Mouse (Mus musculus): ENCODE data around the gene Adgrv1. TPM values are rescaled to one million over a fixed set of nuclear protein-coding genes. Genes with fewer than 3 reads are reported as not detected.

Gene Adgrv1
- polyA plus RNA-seq, 1 experiment from 2014 or later = 2.2 TPM

DNA sequence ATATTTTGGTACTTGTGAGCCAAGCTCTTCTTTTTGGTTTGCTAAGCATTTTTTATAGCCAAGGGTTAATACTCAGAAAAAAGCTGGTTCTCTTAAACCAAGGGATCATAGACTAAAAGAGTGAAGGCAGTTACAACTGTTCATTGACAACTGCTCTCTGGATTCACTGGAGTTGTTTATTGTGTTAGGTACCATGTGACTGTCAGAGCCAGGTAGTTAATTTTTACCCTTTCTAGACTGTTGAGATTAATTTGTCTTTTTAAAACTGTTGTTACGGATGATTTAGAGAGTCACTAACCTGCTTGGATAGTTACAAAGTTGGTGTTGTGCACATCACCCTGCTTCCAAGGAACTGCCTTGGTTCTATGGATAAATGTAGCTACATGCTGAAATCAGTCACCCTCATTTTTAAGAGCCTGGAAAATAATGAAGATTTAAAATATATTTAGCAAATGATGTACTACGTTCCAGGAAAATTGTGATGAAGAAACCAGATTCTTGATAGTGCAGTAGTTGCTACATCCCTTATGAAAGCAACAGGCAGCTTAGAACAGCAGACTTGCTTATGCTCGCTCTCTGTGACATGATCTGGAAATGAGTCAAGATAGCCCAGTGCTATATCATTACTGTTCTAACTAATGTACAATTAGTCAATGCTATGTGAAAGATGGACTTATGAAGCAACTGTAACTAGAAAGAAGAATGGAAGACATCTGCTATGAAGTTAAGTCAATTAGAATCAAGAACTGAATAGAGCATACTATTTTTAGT, 309.2 kb downstream of the Adgrv1 start:
- Histone ChIP-seq H3K36me3 (ENCODE audit: insufficient read depth, low read length) (no peaks in the 10 kb centered on the region), H3K9me3 (ENCODE audit: low read length) (no peaks in the 10 kb centered on the region), H3K4me1 (ENCODE audit: insufficient read depth, low read depth, low read length) (no peaks in the 10 kb centered on the region), H3K9ac (replicated peaks; ENCODE audit: low read depth) (no peak overlapping the region), H3K27ac (ENCODE audit: low read length) (no peak overlapping the region), H3K27me3 (replicated peaks; ENCODE audit: insufficient read depth, low read length) (no peaks in the 10 kb centered on the region), H3K4me3 (ENCODE audit: low read depth, low read length) (no peak overlapping the region), H3K4me2 (replicated peaks; ENCODE audit: low read depth, low read length) (no peak overlapping the region)
- DNase-seq (ENCODE audit: low spot score) (peak; percentile 78), ATAC-seq (peak; percentile 78)
- TF ChIP-seq CTCF (IDR thresholded peaks at IDR 0.05) (no peak), EP300 (IDR thresholded peaks at IDR 0.05) (no peak)
- 74% methylated on average over 3 of the region's 3 CpGs for WGBS

- DNase-seq (ENCODE audit: low spot score) (no peak), ATAC-seq (no peak)
- no peak overlapping the region for H3K27ac ChIP-seq (ENCODE audit: low read length)
- no peaks in the 10 kb centered on the region for H3K36me3 ChIP-seq (ENCODE audit: insufficient read depth, low read length)
- no peak overlapping the region for H3K4me2 ChIP-seq (replicated peaks; ENCODE audit: low read depth, low read length)
- H3K4me3 ChIP-seq (ENCODE audit: low read depth, low read length) = no peak overlapping the region
- no peaks in the 10 kb centered on the region for H3K27me3 ChIP-seq (replicated peaks; ENCODE audit: insufficient read depth, low read length)
- WGBS = 84% methylated on average over 4 of the region's 4 CpGs
- 0 out of 2 replicates have a peak, but pooled peaks cover 3% of the 10 kb centered on the region for H3K4me1 ChIP-seq (ENCODE audit: insufficient read depth, low read depth, low read length)
- H3K9me3 ChIP-seq (ENCODE audit: low read length) = no peaks in the 10 kb centered on the region
- TF ChIP-seq CTCF (IDR thresholded peaks at IDR 0.05) (no peak), EP300 (IDR thresholded peaks at IDR 0.05) (no peak)
- H3K9ac ChIP-seq (replicated peaks; ENCODE audit: low read depth) = no peak overlapping the region
Observed at GRCm38 (mm10) chr13:81316581-81316980, 316.4 kb downstream of the Adgrv1 start.

DNA sequence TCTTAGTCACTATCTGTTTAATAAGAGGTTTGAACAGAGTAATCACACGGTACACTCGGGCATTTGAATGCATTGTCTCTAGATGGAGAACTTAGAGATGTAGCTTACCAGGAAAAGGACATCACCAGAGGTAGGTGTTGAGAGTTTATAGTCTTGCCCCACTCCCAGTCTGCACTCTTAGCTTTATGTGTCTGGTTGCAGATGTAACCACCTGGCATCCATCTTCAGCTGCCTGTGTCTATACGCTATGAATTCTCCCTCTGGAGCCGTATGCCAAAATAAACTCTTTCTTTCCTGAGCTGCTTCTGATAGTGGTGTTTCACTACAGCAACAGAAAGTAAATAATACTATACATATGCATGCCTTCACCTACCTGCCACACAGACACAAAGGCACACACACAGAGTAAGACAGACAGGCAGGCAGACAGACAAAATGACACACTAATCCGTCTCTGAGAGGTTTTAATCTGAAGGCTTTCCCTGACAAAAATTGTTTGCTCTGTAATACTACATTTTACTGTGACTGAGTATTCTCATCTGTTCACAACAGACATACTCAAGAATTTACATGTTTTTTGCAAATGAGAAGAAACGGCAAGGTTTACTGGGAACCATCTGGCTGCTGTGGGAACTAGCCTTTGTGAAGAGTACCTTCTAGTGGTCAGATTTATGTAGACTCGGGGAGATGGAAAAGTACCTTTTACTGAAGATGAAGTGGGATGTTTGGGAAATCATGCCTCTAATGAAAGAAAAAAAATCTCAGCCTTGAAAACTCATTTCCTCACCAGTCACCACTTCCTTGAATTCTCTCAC, 318.4 kb downstream of the Adgrv1 start:
- no peak overlapping the region for H3K27ac ChIP-seq (ENCODE audit: low read length)
- TF ChIP-seq CTCF (IDR thresholded peaks at IDR 0.05) (peak; percentile 77), EP300 (IDR thresholded peaks at IDR 0.05) (0 out of 2 replicates have a peak, but pooled peaks have one; percentile 31)

GRCm38 (mm10) chr13:81312148-81312547, 320.8 kb downstream of the Adgrv1 start:
- ATAC-seq = no peak
- Histone ChIP-seq H3K36me3 (ENCODE audit: insufficient read depth, low read length) (no peaks in the 10 kb centered on the region), H3K27me3 (replicated peaks; ENCODE audit: insufficient read depth, low read length) (no peaks in the 10 kb centered on the region), H3K4me2 (replicated peaks; ENCODE audit: low read depth, low read length) (no peak overlapping the region), H3K4me1 (ENCODE audit: insufficient read depth, low read depth, low read length) (0 out of 2 replicates have a peak, but pooled peaks cover 3% of the 10 kb centered on the region), H3K9ac (replicated peaks; ENCODE audit: low read depth) (no peak overlapping the region), H3K9me3 (ENCODE audit: low read length) (no peaks in the 10 kb centered on the region), H3K27ac (ENCODE audit: low read length) (no peak overlapping the region), H3K4me3 (ENCODE audit: low read depth, low read length) (no peak overlapping the region)
- DNase-seq (ENCODE audit: low spot score) = no peak
- TF ChIP-seq EP300 (IDR thresholded peaks at IDR 0.05) (no peak), CTCF (IDR thresholded peaks at IDR 0.05) (no peak)
- WGBS = 57% methylated on average over 5 of the region's 5 CpGs

More for the DNA sequence above, 318.4 kb downstream of the Adgrv1 start:
- Histone ChIP-seq H3K27me3 (replicated peaks; ENCODE audit: insufficient read depth, low read length) (no peaks in the 10 kb centered on the region), H3K36me3 (ENCODE audit: insufficient read depth, low read length) (no peaks in the 10 kb centered on the region), H3K4me2 (replicated peaks; ENCODE audit: low read depth, low read length) (no peak overlapping the region), H3K4me3 (ENCODE audit: low read depth, low read length) (no peak overlapping the region), H3K9ac (replicated peaks; ENCODE audit: low read depth) (no peak overlapping the region), H3K9me3 (ENCODE audit: low read length) (no peaks in the 10 kb centered on the region), H3K4me1 (ENCODE audit: insufficient read depth, low read depth, low read length) (0 out of 2 replicates have a peak, but pooled peaks cover 3% of the 10 kb centered on the region)
- WGBS = 46% methylated on average over 7 of the region's 7 CpGs
- peak; percentile 54; the same call in 1 of the 2 replicates for ATAC-seq
- DNase-seq (ENCODE audit: low spot score) = peak; percentile 81

DNA sequence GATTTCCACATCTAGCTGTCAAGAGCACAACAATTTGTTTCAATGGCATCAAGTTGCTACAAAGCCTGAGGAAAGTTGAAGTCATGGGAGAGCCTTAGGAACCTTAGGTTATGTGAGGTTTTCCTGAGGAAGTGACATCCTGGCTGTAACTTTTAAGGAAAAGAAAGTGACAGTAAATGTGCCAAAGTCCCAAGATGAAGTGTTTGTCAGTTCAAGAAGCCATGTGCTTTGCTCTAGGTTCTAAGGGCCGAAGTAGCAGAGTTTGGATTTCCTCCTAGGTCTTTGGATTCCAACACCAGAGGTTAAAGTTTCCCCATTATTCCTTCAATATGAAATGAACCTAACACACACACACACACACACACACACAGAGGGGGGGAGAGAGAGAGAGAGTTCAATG, 332.1 kb downstream of the Adgrv1 start:
- H3K4me2 ChIP-seq (replicated peaks; ENCODE audit: low read depth, low read length) = no peak overlapping the region
- TF ChIP-seq EP300 (IDR thresholded peaks at IDR 0.05) (no peak), CTCF (IDR thresholded peaks at IDR 0.05) (no peak)
- no peaks in the 10 kb centered on the region for H3K36me3 ChIP-seq (ENCODE audit: insufficient read depth, low read length)
- H3K9ac ChIP-seq (replicated peaks; ENCODE audit: low read depth) = no peak overlapping the region
- no peaks in the 10 kb centered on the region for H3K9me3 ChIP-seq (ENCODE audit: low read length)
- no peaks in the 10 kb centered on the region for H3K4me1 ChIP-seq (ENCODE audit: insufficient read depth, low read depth, low read length)
- H3K4me3 ChIP-seq (ENCODE audit: low read depth, low read length) = no peak overlapping the region
- no peak overlapping the region for H3K27ac ChIP-seq (ENCODE audit: low read length)
- no peaks in the 10 kb centered on the region for H3K27me3 ChIP-seq (replicated peaks; ENCODE audit: insufficient read depth, low read length)
- DNase-seq (ENCODE audit: low spot score) (no peak), ATAC-seq (no peak)
- 52% methylated on average over 1 of the region's 1 CpGs for WGBS

DNA sequence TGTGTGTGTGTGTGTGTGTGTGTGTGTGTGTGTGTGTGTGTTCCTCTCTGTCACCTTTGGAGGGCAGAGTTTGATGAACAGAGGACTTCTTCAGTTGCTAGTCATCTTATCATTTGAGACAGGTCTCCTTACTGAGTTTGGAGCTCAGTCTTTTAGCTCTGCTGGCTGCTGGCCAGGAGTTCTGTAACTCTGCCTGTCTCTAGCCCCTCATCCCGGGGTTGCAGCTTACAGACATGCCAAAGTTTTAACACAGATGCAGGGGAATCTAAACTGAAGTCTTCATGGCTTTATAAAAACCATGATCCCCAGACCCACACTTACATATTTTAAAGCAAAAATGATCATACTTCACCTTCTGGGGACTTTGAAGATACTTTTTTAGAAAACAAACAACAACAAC, 338.8 kb downstream of the Adgrv1 start:
- no peak for DNase-seq (ENCODE audit: low spot score)
- H3K4me2 ChIP-seq (replicated peaks; ENCODE audit: low read depth, low read length) = no peak overlapping the region
- no peak overlapping the region for H3K4me3 ChIP-seq (ENCODE audit: low read depth, low read length)
- no peaks in the 10 kb centered on the region for H3K27me3 ChIP-seq (replicated peaks; ENCODE audit: insufficient read depth, low read length)
- no peak for ATAC-seq
- H3K27ac ChIP-seq (ENCODE audit: low read length) = no peak overlapping the region
- no peaks in the 10 kb centered on the region for H3K36me3 ChIP-seq (ENCODE audit: insufficient read depth, low read length)
- no peaks in the 10 kb centered on the region for H3K9me3 ChIP-seq (ENCODE audit: low read length)
- no peaks in the 10 kb centered on the region for H3K4me1 ChIP-seq (ENCODE audit: insufficient read depth, low read depth, low read length)
- H3K9ac ChIP-seq (replicated peaks; ENCODE audit: low read depth) = no peak overlapping the region
- 60% methylated on average over 1 of the region's 1 CpGs for WGBS
- no peak for TF ChIP-seq CTCF (IDR thresholded peaks at IDR 0.05)
- no peak for TF ChIP-seq EP300 (IDR thresholded peaks at IDR 0.05)
